Mouse (Mus musculus) embryo, embryonic 11.5 days (tissue): ENCODE results near the gene Hoxc11.

Experiments used
- DNase-seq: peaks from one replicate; pipeline ENCODE4 v3.0.0-alpha.2; 2012; ENCODE audit warnings: low read depth, low spot score

The Hoxc11 gene

GRCm38 (mm10) chr15:102937036-102937666, 17.1 kb upstream of the Hoxc11 start:
- no peak for DNase-seq

- no peak for DNase-seq
Observed at GRCm38 (mm10) chr15:102939256-102940155, 14.7 kb upstream of the Hoxc11 start.

GRCm38 (mm10) chr15:102942739-102943467, 11.3 kb upstream of the Hoxc11 start:
- DNase-seq, result no peak

GRCm38 (mm10) chr15:102943468-102943813, 10.8 kb upstream of the Hoxc11 start:
- DNase-seq, result no peak

GRCm38 (mm10) chr15:102945185-102946077, 8.8 kb upstream of the Hoxc11 start:
- DNase-seq, result no peak

- DNase-seq, result no peak
Observed at GRCm38 (mm10) chr15:102947276-102947675, 7.0 kb upstream of the Hoxc11 start.

- no peak for DNase-seq
Observed at GRCm38 (mm10) chr15:102948842-102949241, 5.4 kb upstream of the Hoxc11 start.

GRCm38 (mm10) chr15:102949696-102950095, 4.5 kb upstream of the Hoxc11 start:
- DNase-seq, result no peak

GRCm38 (mm10) chr15:102950877-102951276, 3.4 kb upstream of the Hoxc11 start:
- no peak for DNase-seq

- no peak for DNase-seq
Observed at GRCm38 (mm10) chr15:102953561-102953960, 666 bp upstream of the Hoxc11 start.

GRCm38 (mm10) chr15:102955007-102955382, 768 bp downstream of the Hoxc11 start:
- DNase-seq, result no peak

- DNase-seq, result no peak
Observed at GRCm38 (mm10) chr15:102955833-102956640, 1.8 kb downstream of the Hoxc11 start.

GRCm38 (mm10) chr15:102956906-102957305, 2.7 kb downstream of the Hoxc11 start:
- DNase-seq, result no peak

GRCm38 (mm10) chr15:102959663-102960191, 5.5 kb downstream of the Hoxc11 start:
- DNase-seq, result no peak

- no peak for DNase-seq
Observed at GRCm38 (mm10) chr15:102961728-102962127, 7.5 kb downstream of the Hoxc11 start.

GRCm38 (mm10) chr15:102962492-102962891, 8.3 kb downstream of the Hoxc11 start:
- DNase-seq, result no peak

- DNase-seq, result no peak
Observed at GRCm38 (mm10) chr15:102963259-102963658, 9.0 kb downstream of the Hoxc11 start.

- no peak for DNase-seq
Observed at GRCm38 (mm10) chr15:102963671-102964640, 9.7 kb downstream of the Hoxc11 start.
